Mouse (Mus musculus): ENCODE data around the gene Zfp553.

GRCm38 (mm10) chr7:127223106-127223505 is 9.8 kb upstream of the Zfp553 start:
- no peak for TF ChIP-seq POLR2A (IDR thresholded peaks at IDR 0.05; ENCODE audit: low read depth, low read length)
- no peak for TF ChIP-seq ZC3H11A (IDR thresholded peaks at IDR 0.05; ENCODE audit: low read depth, low read length)
